Mouse (Mus musculus): ENCODE data around the gene Eppin.
A peak's percentile ranks its signal among the peaks of the same experiment; 100 is the strongest.

DNA sequence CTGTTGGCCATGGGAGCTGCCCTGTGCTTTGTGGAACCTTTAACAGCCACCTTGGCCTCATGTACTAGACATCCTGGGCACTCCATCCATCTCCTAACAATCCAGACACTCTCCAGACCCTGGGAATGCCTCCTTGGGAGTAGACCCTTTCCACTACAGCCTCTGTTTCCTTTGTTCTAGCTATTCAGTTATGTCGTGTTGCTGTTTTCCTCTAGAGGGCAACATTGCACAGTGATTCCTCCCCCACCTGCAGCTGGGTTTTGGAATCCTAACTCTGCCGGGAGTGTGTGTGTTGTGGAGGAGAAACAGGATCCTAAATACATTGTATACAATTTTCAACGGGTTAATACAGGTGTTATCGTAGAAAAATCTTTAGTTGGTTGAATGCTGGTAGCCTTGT is 1.4 kb downstream of the Eppin start:
- TF ChIP-seq CTCF (IDR thresholded peaks at IDR 0.05; ENCODE audit: low read depth, low read length) (peak; percentile 67), POLR2A (IDR thresholded peaks at IDR 0.05; ENCODE audit: insufficient read depth, low read length) (no peak)
